In the genomic region with DNA sequence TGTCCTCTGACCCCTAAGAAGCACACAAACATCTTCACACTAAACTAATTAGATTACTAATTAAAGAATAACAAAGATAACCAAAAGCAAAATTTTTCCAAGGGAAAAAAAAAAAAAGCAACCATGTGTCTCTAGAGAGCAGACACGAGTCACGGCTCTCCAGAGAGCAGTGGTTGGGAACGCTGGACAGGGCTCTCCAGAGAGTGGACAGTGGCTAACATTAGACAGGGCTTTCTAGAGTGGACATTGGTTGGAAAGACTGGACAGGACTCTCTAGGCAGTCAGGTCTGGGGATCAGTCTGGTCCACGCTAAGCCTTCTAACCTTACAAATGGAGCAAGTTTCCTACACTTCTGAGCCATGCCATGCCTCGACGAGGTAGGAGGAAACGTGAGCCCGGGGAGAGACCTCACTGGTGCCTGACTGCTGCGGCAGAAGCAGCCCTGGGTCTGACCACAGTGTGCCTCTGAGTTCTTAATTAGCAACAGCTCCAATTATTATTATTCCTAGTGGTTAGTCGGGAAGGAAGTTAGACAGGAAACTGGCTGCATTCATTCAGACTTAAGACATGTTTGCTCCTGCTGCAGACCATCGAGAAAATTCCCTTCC, we compare ENCODE assay signal across 12 mouse cellular contexts. TPM values are rescaled to one million over a fixed set of nuclear protein-coding genes. Genes with fewer than 3 reads are reported as not detected.
A peak's percentile ranks its signal among the peaks of the same experiment; 100 is the strongest.
DNase-seq lines count a peak whose midpoint lies in the region; ATAC-seq lines count a peak whose summit lies in the region.
"Had no signal": no experiment of that assay in that cellular context is flagged by ENCODE, and none has a peak within 500 bp of the region (broad histone marks: within the 10 kb centered on the region; RNA-seq: fewer than 3 reads in every experiment).

No protein-coding gene starts in this region.

- peaks cover 57% of the 10 kb centered on the region for H3K4me1 ChIP-seq in heart, embryonic 13.5 days
- peaks cover 5% of the 10 kb centered on the region for H3K4me1 ChIP-seq in neural tube, embryonic 11.5 days (ENCODE audit: control insufficient read depth, insufficient read depth, low read length)
- peaks cover 16% of the 10 kb centered on the region for H3K4me1 ChIP-seq in stomach, embryonic 15.5 days

- no peaks in the 10 kb centered on the region for H3K9me3 ChIP-seq in heart, embryonic 13.5 days
- no peaks in the 10 kb centered on the region for H3K9me3 ChIP-seq in neural tube, embryonic 11.5 days (ENCODE audit: control insufficient read depth, low read length)
- H3K9me3 ChIP-seq in stomach, embryonic 15.5 days, result no peaks in the 10 kb centered on the region
- H3K9me3 ChIP-seq: neural tube, embryonic 12.5 days had no signal

- 47% methylated on average over 11 of the region's 11 CpGs for WGBS in heart, embryonic 13.5 days
- WGBS in neural tube, embryonic 11.5 days, result 68% methylated on average over 11 of the region's 11 CpGs
- WGBS in stomach, embryonic 15.5 days, result 49% methylated on average over 11 of the region's 11 CpGs

- H3K36me3 ChIP-seq in heart, embryonic 13.5 days, result no peaks in the 10 kb centered on the region
- H3K36me3 ChIP-seq in neural tube, embryonic 11.5 days (ENCODE audit: control insufficient read depth, insufficient read depth, low read length), result no peaks in the 10 kb centered on the region
- no peaks in the 10 kb centered on the region for H3K36me3 ChIP-seq in stomach, embryonic 15.5 days
- H3K36me3 ChIP-seq: neural tube, embryonic 12.5 days had no signal

- H3K4me3 ChIP-seq in heart, embryonic 13.5 days, result no peak overlapping the region
- no peak overlapping the region for H3K4me3 ChIP-seq in neural tube, embryonic 11.5 days (ENCODE audit: low read depth, low read length)
- H3K4me3 ChIP-seq in stomach, embryonic 15.5 days (replicated peaks), result no peak overlapping the region
- H3K4me3 ChIP-seq: neural tube, embryonic 12.5 days had no signal

- peak overlapping the region; percentile 24; the same call in 1 of the 2 replicates for H3K4me2 ChIP-seq in heart, embryonic 13.5 days
- no peak overlapping the region for H3K4me2 ChIP-seq in neural tube, embryonic 11.5 days (ENCODE audit: low read depth)
- no peak overlapping the region for H3K4me2 ChIP-seq in stomach, embryonic 15.5 days
- H3K4me2 ChIP-seq: neural tube, embryonic 12.5 days had no signal

- no peak for ATAC-seq in heart, embryonic 13.5 days (ENCODE audit: extremely low read depth, insufficient number of reproducible peaks, low FRiP score, low TSS enrichment)
- ATAC-seq in neural tube, embryonic 11.5 days (ENCODE audit: insufficient read depth, low FRiP score, low TSS enrichment), result no peak
- no peak for ATAC-seq in stomach, embryonic 15.5 days (ENCODE audit: insufficient read depth, low FRiP score, low read depth)

- H3K27ac ChIP-seq in heart, embryonic 13.5 days (replicated peaks), result peak overlapping the region; percentile 67
- 0 out of 2 replicates have a peak overlapping the region, but pooled peaks have one; percentile 46 for H3K27ac ChIP-seq in neural tube, embryonic 11.5 days (ENCODE audit: low read depth, low read length)
- H3K27ac ChIP-seq in stomach, embryonic 15.5 days, result peak overlapping the region; percentile 13
- H3K27ac ChIP-seq: macrophage; neural tube, embryonic 12.5 days had no signal

- H3K27me3 ChIP-seq in heart, embryonic 13.5 days (replicated peaks), result no peaks in the 10 kb centered on the region
- no peaks in the 10 kb centered on the region for H3K27me3 ChIP-seq in neural tube, embryonic 11.5 days (ENCODE audit: control insufficient read depth, insufficient read depth, low read length)
- no peaks in the 10 kb centered on the region for H3K27me3 ChIP-seq in stomach, embryonic 15.5 days (replicated peaks)
- H3K27me3 ChIP-seq: neural tube, embryonic 12.5 days had no signal

- H3K9ac ChIP-seq in heart, embryonic 13.5 days, result no peak overlapping the region
- no peak overlapping the region for H3K9ac ChIP-seq in neural tube, embryonic 11.5 days (ENCODE audit: low read length)
- H3K9ac ChIP-seq in stomach, embryonic 15.5 days, result no peak overlapping the region
- H3K9ac ChIP-seq: neural tube, embryonic 12.5 days had no signal

- DNase-seq in heart, postnatal 4 days, result no peak
- DNase-seq in neural tube, embryonic 11.5 days (ENCODE audit: low spot score), result no peak
- no peak for DNase-seq in neural tube, embryonic 10.5 days (ENCODE audit: extremely low spot score, low spot score)
- peak; percentile 49 for DNase-seq in kidney, postnatal 10 days
- no peak for DNase-seq in ovary, postnatal 10 days (ENCODE audit: low spot score)
- DNase-seq in thymus, postnatal 10 days (ENCODE audit: low spot score in 2 of 2), result no peak
- DNase-seq: gastrocnemius, postnatal 10 days; thymus, postnatal 14 days had no signal

RNA-seq across cellular contexts. Expression of a gene that starts 32.7 kb away (rescaled TPM):
- polyA plus RNA-seq in heart, embryonic 13.5 days (2015; fragmentation: Nextera tagmentation; extraction: Ambion mirVana), result 21.7 and 24.8 TPM in 2 replicates
- total RNA-seq in heart, postnatal 4 days (2021), result 10 to 100 TPM; 12.9 to 17.8 TPM
- 41.4 and 48.0 TPM in 2 replicates for polyA plus RNA-seq in neural tube, embryonic 11.5 days (2014; fragmentation: Nextera tagmentation; extraction: Ambion mirVana)
- 36.6 and 39.8 TPM in 2 replicates for polyA plus RNA-seq in stomach, embryonic 15.5 days (2015; fragmentation: Nextera tagmentation; extraction: Ambion mirVana)

Comparison
In these comparisons a context has a peak if more than half of its experiments do, and no peak if none do; other contexts are left out.
1. H3K27ac ChIP-seq: peak in every context shown above with its lines; median percentile 67 in heart, embryonic 13.5 days; 46 in neural tube, embryonic 11.5 days; 13 in stomach, embryonic 15.5 days.